Mouse (Mus musculus) liver, postnatal 0 days (tissue): ENCODE results near the gene Dcst2.

Experiments used
- CTCF ChIP-seq: sonication (generic); IDR thresholded peaks from 2 replicates; pipeline ENCODE4 v1.5.1; 2016; ENCODE audit warnings: antibody characterized with exemption, low read depth
- EP300 ChIP-seq: IDR thresholded peaks from 2 replicates; pipeline ENCODE4 v1.6.1; 2016; ENCODE audit warnings: antibody characterized with exemption, low read depth, mild to moderate bottlenecking

- TF ChIP-seq CTCF (no peak), EP300 (no peak)
These were observed 1.5 kb upstream of the Dcst2 start for GRCm38 (mm10) chr3:89360237-89360636.
